Mouse (Mus musculus): ENCODE results near the gene Ube2a. TPM values are rescaled to one million over a fixed set of nuclear protein-coding genes. Genes with fewer than 3 reads are reported as not detected.

Ube2a gene
- polyA plus RNA-seq (2015; fragmentation: Nextera tagmentation; extraction: Ambion mirVana) = 131 and 141 TPM in 2 replicates

GRCm38 (mm10) chrX:36873765-36874164 lies at the start of gene Ube2a, which contains the start of gene C330007P06Rik:
Ube2a (plus strand) TSS chrX:36873900.
C330007P06Rik (minus strand) TSS chrX:36874111.
- H3K4me1 ChIP-seq (replicated peaks; ENCODE audit: control insufficient read depth, insufficient read depth, low read length) = no peaks in the 10 kb centered on the region
- H3K9ac ChIP-seq (ENCODE audit: low read length) = peak within 1 kb of the TSS; percentile 83
- WGBS = 16% methylated on average over 8 of the region's 8 CpGs
- no peaks in the 10 kb centered on the region for H3K9me3 ChIP-seq (ENCODE audit: control insufficient read depth, low read length)
- H3K27me3 ChIP-seq (ENCODE audit: control insufficient read depth, insufficient read depth, low read depth, low read length) = no peaks in the 10 kb centered on the region
- no peaks in the 10 kb centered on the region for H3K36me3 ChIP-seq (ENCODE audit: control insufficient read depth, insufficient read depth, low read length)
- H3K27ac ChIP-seq (ENCODE audit: low read length) = peak within 1 kb of the TSS; percentile 68
- peak within 1 kb of the TSS; percentile 74 for H3K4me3 ChIP-seq (ENCODE audit: low read length)
- peak; percentile 31 for ATAC-seq (ENCODE audit: low read depth)
- peak within 1 kb of the TSS; percentile 57 for H3K4me2 ChIP-seq (ENCODE audit: low read depth, low read length)

- no peak for ATAC-seq (ENCODE audit: low read depth)
- Histone ChIP-seq H3K27ac (ENCODE audit: low read length) (no peak overlapping the region), H3K9ac (ENCODE audit: low read length) (no peak overlapping the region), H3K9me3 (ENCODE audit: control insufficient read depth, low read length) (no peaks in the 10 kb centered on the region), H3K4me3 (ENCODE audit: low read length) (no peak overlapping the region), H3K4me1 (replicated peaks; ENCODE audit: control insufficient read depth, insufficient read depth, low read length) (no peaks in the 10 kb centered on the region), H3K4me2 (ENCODE audit: low read depth, low read length) (no peak overlapping the region), H3K36me3 (ENCODE audit: control insufficient read depth, insufficient read depth, low read length) (no peaks in the 10 kb centered on the region), H3K27me3 (ENCODE audit: control insufficient read depth, insufficient read depth, low read depth, low read length) (no peaks in the 10 kb centered on the region)
- WGBS = 83% methylated on average over 10 of the region's 10 CpGs
Observed at GRCm38 (mm10) chrX:36823932-36824711, 49.6 kb upstream of the Ube2a start.

DNA sequence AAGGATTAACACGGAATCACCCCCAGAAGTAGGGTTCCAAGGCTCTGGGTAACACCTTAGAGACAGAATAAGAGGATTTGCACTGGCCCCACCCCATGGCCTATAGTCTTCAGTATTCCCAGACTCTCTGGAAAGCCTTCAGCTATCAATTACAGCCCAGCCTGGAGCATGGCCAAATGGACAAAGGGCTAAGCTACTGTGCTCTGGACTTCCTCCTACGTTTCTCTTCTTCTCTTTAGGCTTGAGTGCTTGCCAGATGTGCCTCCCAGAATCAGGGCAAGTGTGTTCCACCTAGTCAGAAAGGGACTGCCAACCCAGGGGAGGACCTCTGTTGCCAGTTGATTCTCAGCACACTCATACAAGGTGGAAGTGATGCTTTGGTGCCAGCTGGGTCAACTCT lies 48.7 kb upstream of the Ube2a start:
- 38% methylated on average over 2 of the region's 2 CpGs for WGBS
- Histone ChIP-seq H3K4me2 (ENCODE audit: low read depth, low read length) (no peak overlapping the region), H3K9ac (ENCODE audit: low read length) (no peak overlapping the region), H3K4me3 (ENCODE audit: low read length) (no peak overlapping the region), H3K4me1 (replicated peaks; ENCODE audit: control insufficient read depth, insufficient read depth, low read length) (no peaks in the 10 kb centered on the region), H3K9me3 (ENCODE audit: control insufficient read depth, low read length) (no peaks in the 10 kb centered on the region), H3K27ac (ENCODE audit: low read length) (no peak overlapping the region), H3K36me3 (ENCODE audit: control insufficient read depth, insufficient read depth, low read length) (no peaks in the 10 kb centered on the region), H3K27me3 (ENCODE audit: control insufficient read depth, insufficient read depth, low read depth, low read length) (no peaks in the 10 kb centered on the region)
- no peak for ATAC-seq (ENCODE audit: low read depth)

- Histone ChIP-seq H3K4me1 (replicated peaks; ENCODE audit: control insufficient read depth, insufficient read depth, low read length) (no peaks in the 10 kb centered on the region), H3K27ac (ENCODE audit: low read length) (no peak overlapping the region), H3K9me3 (ENCODE audit: control insufficient read depth, low read length) (no peaks in the 10 kb centered on the region), H3K9ac (ENCODE audit: low read length) (no peak overlapping the region), H3K4me3 (ENCODE audit: low read length) (no peak overlapping the region), H3K4me2 (ENCODE audit: low read depth, low read length) (no peak overlapping the region), H3K36me3 (ENCODE audit: control insufficient read depth, insufficient read depth, low read length) (no peaks in the 10 kb centered on the region), H3K27me3 (ENCODE audit: control insufficient read depth, insufficient read depth, low read depth, low read length) (no peaks in the 10 kb centered on the region)
- 87% methylated on average over 4 of the region's 5 CpGs for WGBS
- no peak for ATAC-seq (ENCODE audit: low read depth)
Observed at GRCm38 (mm10) chrX:36826873-36827272, 46.8 kb upstream of the Ube2a start.

DNA sequence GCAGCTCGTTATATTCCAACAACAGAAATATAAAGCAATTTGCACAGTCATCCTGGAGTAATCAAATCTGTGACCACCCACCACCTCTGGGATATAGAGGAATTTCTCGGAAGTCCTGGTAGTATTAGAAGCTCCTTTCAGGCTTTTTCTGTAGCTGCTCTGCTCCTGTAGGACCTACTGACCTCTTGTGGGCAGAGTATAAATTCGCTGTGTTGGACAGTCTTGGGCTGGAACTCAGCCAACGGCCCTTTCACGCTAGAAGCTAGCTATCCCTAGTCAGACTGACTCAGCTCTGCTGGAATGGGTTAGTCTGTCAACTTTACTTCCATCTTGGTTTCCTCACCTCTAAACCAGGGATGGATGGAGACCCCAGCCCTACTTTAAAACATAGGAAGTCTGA lies 43.4 kb upstream of the Ube2a start:
- Histone ChIP-seq H3K9me3 (ENCODE audit: control insufficient read depth, low read length) (no peaks in the 10 kb centered on the region), H3K27ac (ENCODE audit: low read length) (no peak overlapping the region), H3K4me2 (ENCODE audit: low read depth, low read length) (no peak overlapping the region), H3K36me3 (ENCODE audit: control insufficient read depth, insufficient read depth, low read length) (no peaks in the 10 kb centered on the region), H3K4me3 (ENCODE audit: low read length) (no peak overlapping the region), H3K9ac (ENCODE audit: low read length) (no peak overlapping the region), H3K4me1 (replicated peaks; ENCODE audit: control insufficient read depth, insufficient read depth, low read length) (no peaks in the 10 kb centered on the region), H3K27me3 (ENCODE audit: control insufficient read depth, insufficient read depth, low read depth, low read length) (no peaks in the 10 kb centered on the region)
- ATAC-seq (ENCODE audit: low read depth) = peak; percentile 56
- WGBS = 35% methylated on average over 5 of the region's 5 CpGs

GRCm38 (mm10) chrX:36831632-36832031 lies 42.1 kb upstream of the Ube2a start:
- H3K9me3 ChIP-seq (ENCODE audit: control insufficient read depth, low read length) = no peaks in the 10 kb centered on the region
- peak overlapping the region; percentile 31; the same call in 1 of the 2 replicates for H3K27ac ChIP-seq (ENCODE audit: low read length)
- H3K9ac ChIP-seq (ENCODE audit: low read length) = no peak overlapping the region
- peak; percentile 88 for ATAC-seq (ENCODE audit: low read depth)
- WGBS = 38% methylated on average over 4 of the region's 4 CpGs
- H3K36me3 ChIP-seq (ENCODE audit: control insufficient read depth, insufficient read depth, low read length) = no peaks in the 10 kb centered on the region
- no peaks in the 10 kb centered on the region for H3K27me3 ChIP-seq (ENCODE audit: control insufficient read depth, insufficient read depth, low read depth, low read length)
- H3K4me1 ChIP-seq (replicated peaks; ENCODE audit: control insufficient read depth, insufficient read depth, low read length) = no peaks in the 10 kb centered on the region
- no peak overlapping the region for H3K4me3 ChIP-seq (ENCODE audit: low read length)
- no peak overlapping the region for H3K4me2 ChIP-seq (ENCODE audit: low read depth, low read length)

- H3K36me3 ChIP-seq (ENCODE audit: control insufficient read depth, insufficient read depth, low read length) = no peaks in the 10 kb centered on the region
- peak overlapping the region; percentile 44 for H3K4me2 ChIP-seq (ENCODE audit: low read depth, low read length)
- H3K27ac ChIP-seq (ENCODE audit: low read length) = no peak overlapping the region
- H3K4me3 ChIP-seq (ENCODE audit: low read length) = peak overlapping the region; percentile 19; the same call in 1 of the 2 replicates
- 0 out of 2 replicates have a peak, but pooled peaks have one; percentile 8 for ATAC-seq (ENCODE audit: low read depth)
- no peak overlapping the region; the same call in 1 of the 2 replicates for H3K9ac ChIP-seq (ENCODE audit: low read length)
- WGBS = 26% methylated on average over 19 of the region's 19 CpGs
- no peaks in the 10 kb centered on the region for H3K4me1 ChIP-seq (replicated peaks; ENCODE audit: control insufficient read depth, insufficient read depth, low read length)
- no peaks in the 10 kb centered on the region for H3K9me3 ChIP-seq (ENCODE audit: control insufficient read depth, low read length)
- H3K27me3 ChIP-seq (ENCODE audit: control insufficient read depth, insufficient read depth, low read depth, low read length) = no peaks in the 10 kb centered on the region
Observed at GRCm38 (mm10) chrX:36833397-36834084, 40.2 kb upstream of the Ube2a start.

DNA sequence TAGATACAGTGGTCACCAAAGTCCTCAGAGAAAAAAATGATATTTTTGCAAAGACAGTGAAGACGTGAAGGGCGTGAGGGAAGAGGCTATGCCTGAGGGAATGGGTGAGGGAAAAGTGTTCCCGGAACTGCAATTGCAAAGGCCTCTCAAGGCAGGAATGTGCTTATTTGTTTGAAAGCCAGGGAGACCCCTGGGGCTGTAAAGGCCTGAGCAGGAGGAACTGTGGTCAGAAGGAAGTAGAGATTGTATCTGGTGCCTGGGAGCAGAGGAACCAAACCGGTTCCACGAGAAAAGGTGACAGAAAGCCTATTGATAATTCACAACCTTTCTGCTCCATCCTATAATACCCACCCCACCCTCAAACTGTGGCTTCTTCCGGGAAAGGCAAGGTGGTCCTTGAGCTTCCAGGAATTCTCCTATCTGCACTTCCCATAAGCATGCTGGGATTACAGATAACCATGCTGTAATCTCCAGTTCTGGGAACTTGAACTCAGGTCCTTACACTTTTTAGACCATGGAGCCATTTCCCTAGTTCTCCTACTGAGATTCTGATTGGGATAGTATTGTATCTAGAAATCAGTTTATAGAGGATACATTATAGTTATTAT lies 36.5 kb upstream of the Ube2a start:
- Histone ChIP-seq H3K36me3 (ENCODE audit: control insufficient read depth, insufficient read depth, low read length) (no peaks in the 10 kb centered on the region), H3K27me3 (ENCODE audit: control insufficient read depth, insufficient read depth, low read depth, low read length) (no peaks in the 10 kb centered on the region), H3K9me3 (ENCODE audit: control insufficient read depth, low read length) (no peaks in the 10 kb centered on the region), H3K9ac (ENCODE audit: low read length) (no peak overlapping the region), H3K4me1 (replicated peaks; ENCODE audit: control insufficient read depth, insufficient read depth, low read length) (no peaks in the 10 kb centered on the region), H3K27ac (ENCODE audit: low read length) (no peak overlapping the region), H3K4me2 (ENCODE audit: low read depth, low read length) (no peak overlapping the region), H3K4me3 (ENCODE audit: low read length) (no peak overlapping the region)
- WGBS = 46% methylated on average over 6 of the region's 6 CpGs
- ATAC-seq (ENCODE audit: low read depth) = no peak

GRCm38 (mm10) chrX:36839391-36839790 lies 34.3 kb upstream of the Ube2a start:
- WGBS = 59% methylated on average over 7 of the region's 7 CpGs
- ATAC-seq (ENCODE audit: low read depth) = peak; percentile 54

More at GRCm38 (mm10) chrX:36839391-36839790, 34.3 kb upstream of the Ube2a start:
- no peak overlapping the region for H3K4me2 ChIP-seq (ENCODE audit: low read depth, low read length)
- peak overlapping the region; percentile 49 for H3K27ac ChIP-seq (ENCODE audit: low read length)
- H3K27me3 ChIP-seq (ENCODE audit: control insufficient read depth, insufficient read depth, low read depth, low read length) = no peaks in the 10 kb centered on the region
- H3K9ac ChIP-seq (ENCODE audit: low read length) = no peak overlapping the region
- H3K4me3 ChIP-seq (ENCODE audit: low read length) = no peak overlapping the region
- no peaks in the 10 kb centered on the region for H3K4me1 ChIP-seq (replicated peaks; ENCODE audit: control insufficient read depth, insufficient read depth, low read length)
- no peaks in the 10 kb centered on the region for H3K9me3 ChIP-seq (ENCODE audit: control insufficient read depth, low read length)
- no peaks in the 10 kb centered on the region for H3K36me3 ChIP-seq (ENCODE audit: control insufficient read depth, insufficient read depth, low read length)

All from lung, embryonic 16.5 days (tissue).